Mouse (Mus musculus) heart, embryonic 10.5 days (tissue): ENCODE measurements around the gene Trim71. TPM values are rescaled to one million over a fixed set of nuclear protein-coding genes. Genes with fewer than 3 reads are reported as not detected.

Source experiments
- polyA plus RNA-seq: library from polyadenylated mRNA; unstranded; fragments of >200 nt; fragmentation: Nextera tagmentation; extraction: Ambion mirVana; gene quantifications from 2 replicates; pipeline ENCODE4 v1.2.1, GENCODE M21; 2016

Trim71 gene
- polyA plus RNA-seq, 1 experiment from 2014 or later, result 3.1 TPM

Other genes starting within 250 kb of the Trim71 start
- gene Bcl2a1c, start 234.2 kb downstream of the Trim71 start, polyA plus RNA-seq, result not detected in 2 replicates
- gene Crtap, start 173.7 kb downstream of the Trim71 start, polyA plus RNA-seq, result 92.4 and 124 TPM in 2 replicates
- gene Glb1, start 163.3 kb downstream of the Trim71 start, polyA plus RNA-seq, result 33.5 and 45.1 TPM in 2 replicates
- 11.5 and 14.6 TPM in 2 replicates for gene Tmppe, start 163.3 kb downstream of the Trim71 start, polyA plus RNA-seq
- not detected in 2 replicates for gene Ccr4, start 59.5 kb downstream of the Trim71 start, polyA plus RNA-seq
- gene C130032M10Rik, start 48.7 kb downstream of the Trim71 start, polyA plus RNA-seq, result 0.38 and 0.97 TPM in 2 replicates
- gene Cnot10, start 75.8 kb upstream of the Trim71 start, polyA plus RNA-seq, result 44.8 and 53.3 TPM in 2 replicates
- 71.3 and 83.9 TPM in 2 replicates for gene Dync1li1, start 124.4 kb upstream of the Trim71 start, polyA plus RNA-seq
- gene Cmtm6, start 166.7 kb upstream of the Trim71 start, polyA plus RNA-seq, result 39.4 and 47.3 TPM in 2 replicates
- 143 and 145 TPM in 2 replicates for gene Cmtm7, start 217.5 kb upstream of the Trim71 start, polyA plus RNA-seq